Mouse (Mus musculus) kidney, adult 2 months (tissue): ENCODE results near the gene Thsd7a.

Experiments
- CTCF ChIP-seq: fragments of 200-500 bp; conservative IDR thresholded peaks from 2 replicates; pipeline ENCODE4 v1.5.1; 2011; ENCODE audit warnings: low read depth, mild to moderate bottlenecking, control low read depth, low read length, moderate library complexity, mixed read lengths; ENCODE audit not compliant: insufficient read depth, insufficient read length
- POLR2A ChIP-seq: fragments of 200-500 bp; IDR thresholded peaks from one replicate; pipeline ENCODE4 v1.6.1; 2011; ENCODE audit warnings: low read depth, low read length, control low read depth

DNA sequence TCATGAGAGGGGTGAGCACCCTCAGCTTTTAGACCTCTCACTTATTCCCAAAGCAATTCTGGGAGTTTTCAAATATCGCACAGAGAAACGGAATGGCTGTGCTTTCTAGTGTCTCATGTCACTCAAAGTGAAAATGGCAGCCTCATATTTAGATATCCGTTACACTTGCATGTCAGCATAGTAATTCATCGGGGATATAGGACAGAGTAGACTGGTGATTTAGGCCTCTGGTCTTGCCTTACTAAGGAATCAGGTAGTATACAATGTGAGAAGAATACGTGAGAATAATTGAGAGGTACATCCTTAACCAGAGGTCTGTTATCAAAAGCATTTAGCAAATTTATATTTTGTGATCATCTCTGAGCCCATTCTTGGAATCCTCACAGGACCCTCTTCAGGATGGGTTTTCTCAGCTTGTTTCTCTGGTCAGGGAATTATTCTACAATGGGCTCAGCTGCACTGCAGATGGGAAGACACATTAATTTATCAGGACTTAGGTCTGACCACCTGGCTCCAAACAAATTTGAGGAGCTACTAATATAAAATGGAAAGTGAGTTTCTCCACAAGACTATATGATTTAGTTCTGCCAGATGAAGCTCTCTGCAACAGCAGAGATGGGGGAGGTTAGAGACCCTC is 267.6 kb downstream of the Thsd7a start:
- no peak for TF ChIP-seq CTCF
- TF ChIP-seq POLR2A, result no peak
